ENCODE assay signal across 8 mouse cellular contexts in the genomic region with DNA sequence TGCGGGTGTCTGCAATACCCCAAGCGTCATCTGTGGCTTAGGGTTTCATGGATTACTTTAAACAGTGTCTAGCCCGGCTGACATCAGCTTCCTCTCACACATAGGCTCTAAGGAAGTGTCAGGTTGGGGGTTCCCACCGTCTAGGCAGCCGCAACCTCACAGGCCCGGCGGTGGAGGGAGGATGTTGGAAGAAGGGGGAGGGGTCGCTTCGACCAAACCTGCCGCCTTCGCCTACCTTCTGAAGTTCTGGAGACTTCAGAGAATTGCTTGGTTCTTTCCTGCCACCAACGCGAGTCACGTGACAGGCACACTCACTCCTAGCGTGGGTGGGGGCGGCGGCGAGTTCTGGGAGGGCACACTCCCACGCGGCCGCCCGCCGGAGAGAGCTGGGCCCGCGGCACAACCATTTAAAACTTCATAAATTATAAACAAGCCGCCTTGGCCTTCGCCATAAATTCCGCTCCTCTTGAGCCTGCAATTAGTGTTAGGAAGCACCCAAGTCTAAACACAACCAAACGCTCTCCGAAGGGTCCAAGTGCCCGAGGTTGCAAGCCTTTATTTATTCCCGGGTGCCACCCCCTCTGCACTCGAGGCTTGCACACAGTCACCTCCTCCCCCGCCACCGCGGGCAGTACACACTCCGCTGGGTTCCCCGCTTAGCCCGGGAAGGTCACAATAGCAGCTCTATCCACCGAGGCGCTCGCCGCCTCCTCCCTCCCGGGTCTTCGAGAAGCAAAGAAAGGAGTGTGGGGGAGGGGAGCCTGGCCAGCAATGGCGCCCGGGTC. TPM values are rescaled to one million over a fixed set of nuclear protein-coding genes. Genes with fewer than 3 reads are reported as not detected.
DNase-seq lines count a peak whose midpoint lies in the region; ATAC-seq lines count a peak whose summit lies in the region.

No protein-coding gene starts in this region.

- H3K4me3 ChIP-seq in neural tube, embryonic 11.5 days (ENCODE audit: low read depth, low read length) = peak overlapping the region; percentile 63

- H3K9ac ChIP-seq in neural tube, embryonic 11.5 days (ENCODE audit: low read length) = peak overlapping the region; percentile 78

- H3K4me1 ChIP-seq in neural tube, embryonic 11.5 days (ENCODE audit: control insufficient read depth, insufficient read depth, low read length) = peaks cover 71% of the 10 kb centered on the region

- peak; percentile 55 to 81 for DNase-seq in adrenal gland, adult (ENCODE audit: inconsistent age in 2 of 2, low spot score in 1 of 2)
- DNase-seq in adrenal gland, adult 8-10 months = no peak
- peak; percentile 44 for DNase-seq in adrenal gland, postnatal 10 days
- peak; percentile 79 for DNase-seq in kidney, postnatal 10 days
- peak; percentile 93 for DNase-seq in neural tube, embryonic 11.5 days (ENCODE audit: low spot score)
- DNase-seq in spleen, postnatal 4 days (ENCODE audit: low spot score in 2 of 2) = no peak

- H3K27me3 ChIP-seq in neural tube, embryonic 11.5 days (ENCODE audit: control insufficient read depth, insufficient read depth, low read length) = no peaks in the 10 kb centered on the region

- no peaks in the 10 kb centered on the region for H3K36me3 ChIP-seq in neural tube, embryonic 11.5 days (ENCODE audit: control insufficient read depth, insufficient read depth, low read length)

- WGBS in neural tube, embryonic 11.5 days = under 1% methylated on average over 47 of the region's 47 CpGs

- H3K27ac ChIP-seq in neural tube, embryonic 11.5 days (ENCODE audit: low read depth, low read length) = peak overlapping the region; percentile 93

- peak; percentile 46 for ATAC-seq in granulocyte monocyte progenitor cell, adult 5-6 weeks (replicated peaks; ENCODE audit: poor library complexity, severe bottlenecking)
- ATAC-seq in neural tube, embryonic 11.5 days (ENCODE audit: insufficient read depth, low FRiP score, low TSS enrichment) = peak; percentile 83
- no peak for ATAC-seq in megakaryocyte-erythroid progenitor cell, adult 5-6 weeks (replicated peaks; ENCODE audit: low FRiP score, low TSS enrichment, poor library complexity, severe bottlenecking)

- no peaks in the 10 kb centered on the region for H3K9me3 ChIP-seq in neural tube, embryonic 11.5 days (ENCODE audit: control insufficient read depth, low read length)

- peak overlapping the region; percentile 81 for H3K4me2 ChIP-seq in neural tube, embryonic 11.5 days (ENCODE audit: low read depth)

RNA-seq across cellular contexts. Expression of gene Hoxd1, which starts 13.3 kb away (rescaled TPM):
- not detected for total RNA-seq in adrenal gland, adult 8-10 months (2022)
- total RNA-seq in adrenal gland, postnatal 10 days (2021) = not detected
- total RNA-seq in granulocyte monocyte progenitor cell, adult 5-6 weeks (2014; fragmentation: Nextera tagmentation) = not detected in 2 replicates
- total RNA-seq in granulocyte monocyte progenitor cell, adult 5-6 weeks (2017) = not detected in 2 replicates
- polyA plus RNA-seq in neural tube, embryonic 11.5 days (2014; fragmentation: Nextera tagmentation; extraction: Ambion mirVana) = 9.0 and 9.8 TPM in 2 replicates
- total RNA-seq in megakaryocyte-erythroid progenitor cell, adult 5-6 weeks (2014; fragmentation: Nextera tagmentation) = not detected in 2 replicates
- not detected in 2 replicates for total RNA-seq in megakaryocyte-erythroid progenitor cell, adult 5-6 weeks (2017)

RNA-seq across cellular contexts. Expression of gene Gm28230, which starts 23.0 kb away (rescaled TPM):
- total RNA-seq in adrenal gland, adult 8-10 months (2022) = 1 to 10 TPM; 1.3 to 3.6 (median 3.2) TPM
- 1 to 10 TPM in 1 of 2 experiments, under 1 TPM in 1; 0.69 to 1.7 TPM for total RNA-seq in adrenal gland, postnatal 10 days (2021)
- not detected in 2 replicates for total RNA-seq in granulocyte monocyte progenitor cell, adult 5-6 weeks (2014; fragmentation: Nextera tagmentation)
- total RNA-seq in granulocyte monocyte progenitor cell, adult 5-6 weeks (2017) = not detected in 2 replicates
- polyA plus RNA-seq in neural tube, embryonic 11.5 days (2014; fragmentation: Nextera tagmentation; extraction: Ambion mirVana) = 3.9 and 5.5 TPM in 2 replicates
- total RNA-seq in megakaryocyte-erythroid progenitor cell, adult 5-6 weeks (2014; fragmentation: Nextera tagmentation) = not detected in 2 replicates
- total RNA-seq in megakaryocyte-erythroid progenitor cell, adult 5-6 weeks (2017) = not detected in 2 replicates

RNA-seq across cellular contexts. Expression of gene Hoxd4, which starts 37.8 kb away (rescaled TPM):
- 10 to 100 TPM; 16.8 to 37.2 (median 31.3) TPM for total RNA-seq in adrenal gland, adult 8-10 months (2022)
- 10 to 100 TPM in 1 of 2 experiments, 1 to 10 TPM in 1; 7.0 to 18.8 TPM for total RNA-seq in adrenal gland, postnatal 10 days (2021)
- not detected in 2 replicates for total RNA-seq in granulocyte monocyte progenitor cell, adult 5-6 weeks (2014; fragmentation: Nextera tagmentation)
- not detected in 2 replicates for total RNA-seq in granulocyte monocyte progenitor cell, adult 5-6 weeks (2017)
- 9.2 and 11.2 TPM in 2 replicates for polyA plus RNA-seq in neural tube, embryonic 11.5 days (2014; fragmentation: Nextera tagmentation; extraction: Ambion mirVana)
- not detected in 2 replicates for total RNA-seq in megakaryocyte-erythroid progenitor cell, adult 5-6 weeks (2014; fragmentation: Nextera tagmentation)
- not detected in 2 replicates for total RNA-seq in megakaryocyte-erythroid progenitor cell, adult 5-6 weeks (2017)

RNA-seq across cellular contexts. Expression of gene Hoxd3, which starts 37.8 kb away (rescaled TPM):
- 1 to 10 TPM in 3 of 4 experiments, under 1 TPM in 1; 0.73 to 1.9 (median 1.5) TPM for total RNA-seq in adrenal gland, adult 8-10 months (2022)
- total RNA-seq in adrenal gland, postnatal 10 days (2021) = under 1 TPM; 0.33 to 0.42 TPM
- total RNA-seq in granulocyte monocyte progenitor cell, adult 5-6 weeks (2014; fragmentation: Nextera tagmentation) = not detected in 2 replicates
- total RNA-seq in granulocyte monocyte progenitor cell, adult 5-6 weeks (2017) = not detected in 2 replicates
- 52.7 and 55.0 TPM in 2 replicates for polyA plus RNA-seq in neural tube, embryonic 11.5 days (2014; fragmentation: Nextera tagmentation; extraction: Ambion mirVana)
- total RNA-seq in megakaryocyte-erythroid progenitor cell, adult 5-6 weeks (2014; fragmentation: Nextera tagmentation) = not detected in 2 replicates
- not detected in 2 replicates for total RNA-seq in megakaryocyte-erythroid progenitor cell, adult 5-6 weeks (2017)

RNA-seq across cellular contexts. Expression of gene Hoxd8, which starts 45.1 kb away (rescaled TPM):
- 10 to 100 TPM; 33.3 to 45.8 (median 36.6) TPM for total RNA-seq in adrenal gland, adult 8-10 months (2022)
- 10 to 100 TPM; 25.0 to 26.2 TPM for total RNA-seq in adrenal gland, postnatal 10 days (2021)
- total RNA-seq in granulocyte monocyte progenitor cell, adult 5-6 weeks (2014; fragmentation: Nextera tagmentation) = not detected in 2 replicates
- not detected in 2 replicates for total RNA-seq in granulocyte monocyte progenitor cell, adult 5-6 weeks (2017)
- polyA plus RNA-seq in neural tube, embryonic 11.5 days (2014; fragmentation: Nextera tagmentation; extraction: Ambion mirVana) = 21.3 and 23.1 TPM in 2 replicates
- not detected in 2 replicates for total RNA-seq in megakaryocyte-erythroid progenitor cell, adult 5-6 weeks (2014; fragmentation: Nextera tagmentation)
- total RNA-seq in megakaryocyte-erythroid progenitor cell, adult 5-6 weeks (2017) = not detected in 2 replicates

Comparison
In these comparisons a context has a peak if more than half of its experiments do, and no peak if none do; other contexts are left out.
1. DNase-seq: peak in adrenal gland, adult (2 of 2), adrenal gland, postnatal 10 days (single experiment), kidney, postnatal 10 days (single experiment) and neural tube, embryonic 11.5 days (single experiment); none in adrenal gland, adult 8-10 months (single experiment) and spleen, postnatal 4 days (0 of 2).
2. RNA of gene Hoxd4, which starts 37.8 kb away (total RNA-seq): 16.8 to 37.2 TPM in adrenal gland, adult 8-10 months and 7.0 to 18.8 TPM in adrenal gland, postnatal 10 days; not detected in granulocyte monocyte progenitor cell, adult 5-6 weeks and not detected in megakaryocyte-erythroid progenitor cell, adult 5-6 weeks; every median in the first group is over 4 times any median in the second.